In the genomic region with DNA sequence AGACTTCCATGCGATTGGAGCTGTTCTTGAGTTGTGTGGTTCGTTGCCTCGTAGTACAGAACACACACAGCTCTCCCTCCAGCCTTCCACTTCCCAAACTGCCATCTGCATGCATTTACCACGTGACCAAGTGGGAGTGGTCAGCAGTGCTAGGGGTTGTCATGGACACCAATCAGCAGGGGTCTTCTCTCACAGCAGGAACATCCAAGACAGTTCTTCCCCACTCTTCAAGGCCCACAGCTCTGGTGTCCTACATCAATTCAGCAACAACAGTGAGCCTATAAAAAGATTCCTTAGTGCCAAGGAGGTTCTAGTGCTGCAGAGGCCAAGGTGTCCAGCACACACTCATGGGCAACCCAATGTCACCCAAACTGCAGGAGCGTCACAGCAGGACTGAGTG, we compare ENCODE assay signal across 18 mouse cellular contexts. TPM values are rescaled to one million over a fixed set of nuclear protein-coding genes. Genes with fewer than 3 reads are reported as not detected.
DNase-seq lines count a peak whose midpoint lies in the region; ATAC-seq lines count a peak whose summit lies in the region.
"Had no signal": no experiment of that assay in that cellular context is flagged by ENCODE, and none has a peak within 500 bp of the region (broad histone marks: within the 10 kb centered on the region; RNA-seq: fewer than 3 reads in every experiment).

No protein-coding gene starts in this region.

- WGBS in midbrain, embryonic 10.5 days = 67% methylated on average over 5 of the region's 5 CpGs
- WGBS in midbrain, embryonic 16.5 days = 57% methylated on average over 5 of the region's 5 CpGs

- H3K4me1 ChIP-seq in midbrain, embryonic 10.5 days = peaks cover 32% of the 10 kb centered on the region
- H3K4me1 ChIP-seq in midbrain, embryonic 16.5 days (ENCODE audit: control insufficient read depth, insufficient read depth, low read length) = peaks cover 16% of the 10 kb centered on the region
- H3K4me1 ChIP-seq: limb, embryonic 15.5 days; stomach, embryonic 15.5 days had no signal

- no peak for ATAC-seq in midbrain, embryonic 16.5 days

- H3K4me3 ChIP-seq in midbrain, embryonic 10.5 days = no peak overlapping the region
- no peak overlapping the region for H3K4me3 ChIP-seq in midbrain, embryonic 16.5 days (ENCODE audit: low read depth, low read length)
- H3K4me3 ChIP-seq: erythroblast, embryonic 14.5 days; heart, embryonic 12.5 days; left cerebral cortex, adult 2 months; limb, embryonic 15.5 days; stomach, embryonic 15.5 days had no signal

- DNase-seq in midbrain, embryonic 10.5 days (ENCODE audit: low spot score) = peak; percentile 40
- peak; percentile 34 for DNase-seq in embryo, embryonic 10.5 days (ENCODE audit: low spot score)
- DNase-seq in mesoderm, embryonic 11.5 days (ENCODE audit: low read depth, low spot score) = peak; percentile 61
- peak; percentile 72 for DNase-seq in retina, postnatal 1 day
- DNase-seq in layer of hippocampus, adult 8-10 months (ENCODE audit: low spot score in 2 of 2) = no peak
- no peak for DNase-seq in heart, adult 8-10 months (ENCODE audit: low spot score)
- DNase-seq: adrenal gland, postnatal 14 days; gastrocnemius, postnatal 10 days; lung, embryonic 14.5 days; right cerebral cortex, postnatal 4 days; thymus, postnatal 4 days had no signal

- no peaks in the 10 kb centered on the region for H3K27me3 ChIP-seq in midbrain, embryonic 10.5 days (ENCODE audit: low read depth, poor library complexity, severe bottlenecking)
- H3K27me3 ChIP-seq in midbrain, embryonic 16.5 days (ENCODE audit: control insufficient read depth, insufficient read depth, low read depth, low read length) = no peaks in the 10 kb centered on the region
- H3K27me3 ChIP-seq: heart, embryonic 12.5 days; limb, embryonic 15.5 days; stomach, embryonic 15.5 days had no signal

- H3K9me3 ChIP-seq in midbrain, embryonic 10.5 days (replicated peaks) = no peaks in the 10 kb centered on the region
- no peaks in the 10 kb centered on the region for H3K9me3 ChIP-seq in midbrain, embryonic 16.5 days (replicated peaks; ENCODE audit: control insufficient read depth, low read length, poor library complexity, severe bottlenecking)
- H3K9me3 ChIP-seq: heart, embryonic 12.5 days; limb, embryonic 15.5 days; stomach, embryonic 15.5 days had no signal

- H3K27ac ChIP-seq in midbrain, embryonic 10.5 days (replicated peaks) = no peak overlapping the region; the same call in 1 of the 2 replicates
- H3K27ac ChIP-seq in midbrain, embryonic 16.5 days (ENCODE audit: low read length) = no peak overlapping the region
- H3K27ac ChIP-seq: kidney, postnatal 0 days; left cerebral cortex, adult 2 months; limb, embryonic 15.5 days; stomach, embryonic 15.5 days had no signal

- peaks cover 77% of the 10 kb centered on the region for H3K36me3 ChIP-seq in midbrain, embryonic 10.5 days
- peaks cover 25% of the 10 kb centered on the region for H3K36me3 ChIP-seq in midbrain, embryonic 16.5 days (ENCODE audit: control insufficient read depth, insufficient read depth, low read length)

- H3K4me2 ChIP-seq in midbrain, embryonic 16.5 days (ENCODE audit: low read length) = no peak overlapping the region
- H3K4me2 ChIP-seq: heart, embryonic 12.5 days; limb, embryonic 15.5 days; lung, embryonic 14.5 days; stomach, embryonic 15.5 days had no signal

- no peak overlapping the region for H3K9ac ChIP-seq in midbrain, embryonic 16.5 days (ENCODE audit: low read depth, low read length)
- H3K9ac ChIP-seq: heart, embryonic 12.5 days; limb, embryonic 15.5 days; lung, embryonic 14.5 days; stomach, embryonic 15.5 days had no signal

RNA-seq across cellular contexts. Expression of gene Popdc3, which starts 26.8 kb away (rescaled TPM):
- polyA plus RNA-seq in midbrain, embryonic 10.5 days (2016; fragmentation: Nextera tagmentation; extraction: Ambion mirVana) = 0.19 and 0.22 TPM in 2 replicates
- polyA plus RNA-seq in midbrain, embryonic 16.5 days (2015; fragmentation: Nextera tagmentation; extraction: Ambion mirVana) = 1.6 and 2.2 TPM in 2 replicates
- 1 to 10 TPM; 3.9 to 7.5 (median 6.2) TPM for total RNA-seq in layer of hippocampus, adult 8-10 months (2022)
- 10 to 100 TPM; 25.5 to 40.5 (median 31.9) TPM for total RNA-seq in heart, adult 8-10 months (2022)
- polyA plus RNA-seq: erythroblast, embryonic 14.5 days had no signal

Comparison
In these comparisons a context has a peak if more than half of its experiments do, and no peak if none do; other contexts are left out.
1. DNase-seq: peak in midbrain, embryonic 10.5 days (single experiment), embryo, embryonic 10.5 days (single experiment), mesoderm, embryonic 11.5 days (single experiment) and retina, postnatal 1 day (single experiment); none in layer of hippocampus, adult 8-10 months (0 of 2) and heart, adult 8-10 months (single experiment).